Mouse (Mus musculus) adrenal gland, adult 2 months (tissue): Measurements from ENCODE around the gene Zdhhc20. TPM values are rescaled to one million over a fixed set of nuclear protein-coding genes. Genes with fewer than 3 reads are reported as not detected.
"Not testable (repeated sequence)": the region's sequence is repeated elsewhere in the genome, so short reads cannot be mapped to it uniquely, and the experiment has no call there.

Source experiments
- DNase-seq: peaks from one replicate; pipeline ENCODE4 v3.0.0; 2021
- polyA plus RNA-seq: library from polyadenylated mRNA; depleted of rRNA; stranded (reverse); fragments of >200 nt; gene quantifications from 2 replicates; pipeline ENCODE4 v1.2.3, GENCODE M21; 2012
- total RNA-seq, 2 experiments: library from RNA; stranded (reverse); gene quantifications; 2 replicates each; pipeline ENCODE4 v1.2.3; 2021

Gene Zdhhc20
- total and polyA plus RNA-seq, 3 experiments: 5.1 to 40.5 (median 36.5) TPM

- DNase-seq: no peak
Observed at GRCm38 (mm10) chr14:57892961-57893360, 2.9 kb upstream of the Zdhhc20 start.

- no peak for DNase-seq
Observed at GRCm38 (mm10) chr14:57889541-57890010, 500 bp downstream of the Zdhhc20 start.

GRCm38 (mm10) chr14:57887171-57887570 lies 2.9 kb downstream of the Zdhhc20 start:
- no peak for DNase-seq

DNA sequence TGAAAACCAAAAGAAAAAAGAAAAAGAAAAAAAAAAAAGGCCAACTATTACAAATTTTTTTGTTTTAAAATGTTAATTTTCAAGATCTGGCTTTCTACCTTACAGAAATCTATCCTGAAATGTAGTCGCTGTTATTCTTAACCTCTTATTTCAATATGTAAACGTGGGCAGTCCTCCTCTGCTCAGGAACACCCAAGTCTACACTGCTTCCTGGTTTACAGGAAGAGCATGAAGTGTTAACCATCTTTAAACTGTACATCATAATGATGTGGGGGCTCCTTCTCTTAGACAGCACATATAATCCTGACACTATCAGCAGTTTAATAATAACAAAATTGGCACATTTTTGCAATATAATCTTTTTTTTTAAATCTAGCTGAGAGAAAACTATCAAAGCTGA lies 4.0 kb downstream of the Zdhhc20 start:
- no peak for DNase-seq

DNA sequence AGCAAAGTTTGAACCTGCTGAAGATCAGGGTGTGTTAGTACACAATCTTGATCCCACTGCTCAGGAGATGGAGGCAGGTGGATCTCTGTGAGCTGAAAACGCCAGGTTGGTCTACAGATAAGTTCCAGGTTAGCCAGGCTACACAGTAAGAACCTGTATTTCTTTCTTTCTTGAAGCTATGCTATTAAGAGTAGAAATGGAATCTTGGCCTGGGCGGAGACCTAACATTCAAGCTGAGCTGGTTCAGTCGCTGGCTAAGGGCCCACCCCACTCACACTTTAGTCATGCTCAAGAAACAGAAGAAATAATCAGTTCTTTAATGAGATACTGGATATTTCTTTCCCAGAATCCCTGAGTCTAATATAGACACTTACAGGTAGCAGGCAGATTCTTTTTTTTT lies 6.7 kb downstream of the Zdhhc20 start:
- DNase-seq: peak; percentile 58

DNA sequence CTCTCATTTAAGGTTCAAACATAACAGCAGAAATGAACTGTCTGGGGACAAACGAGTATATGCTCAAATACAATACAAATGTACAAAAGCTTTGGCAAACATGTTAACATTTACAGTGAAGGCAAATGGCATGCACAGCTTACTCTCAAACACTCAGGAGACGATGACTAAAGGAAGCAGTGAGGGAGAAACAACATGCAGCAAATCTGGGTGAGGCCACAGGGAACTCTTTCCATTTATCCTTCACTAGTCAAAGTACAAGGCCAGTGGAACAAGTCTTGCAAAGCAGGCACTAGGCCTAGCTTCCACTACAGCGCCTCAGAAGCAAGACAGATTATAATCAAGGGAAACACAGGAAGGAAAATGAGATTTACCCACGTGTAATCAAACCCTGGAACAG lies 7.4 kb downstream of the Zdhhc20 start:
- DNase-seq: peak; percentile 55

GRCm38 (mm10) chr14:57881793-57882192 lies 8.3 kb downstream of the Zdhhc20 start:
- DNase-seq: peak; percentile 90

GRCm38 (mm10) chr14:57881074-57881473 lies 9.0 kb downstream of the Zdhhc20 start:
- no peak for DNase-seq

DNA sequence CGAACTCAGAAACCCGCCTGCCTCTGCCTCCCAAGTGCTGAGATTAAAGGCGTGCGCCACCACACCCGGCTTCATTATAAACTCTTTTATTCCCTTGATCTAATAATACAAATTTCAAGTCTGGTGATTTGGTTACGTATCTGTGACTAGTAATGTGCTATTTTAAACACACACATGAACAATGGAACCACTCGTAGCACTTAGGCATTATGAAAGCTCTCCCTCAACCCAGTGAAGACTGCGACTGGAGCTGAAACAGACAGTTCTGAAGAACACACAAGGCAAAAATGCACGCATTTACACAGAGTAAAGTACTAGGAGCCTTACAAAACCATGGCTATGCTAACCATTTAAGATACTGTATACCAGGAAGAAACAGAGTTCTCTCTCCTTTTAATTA lies 12.2 kb downstream of the Zdhhc20 start:
- no peak for DNase-seq

GRCm38 (mm10) chr14:57866676-57867276 lies 23.3 kb downstream of the Zdhhc20 start:
- no peak for DNase-seq

GRCm38 (mm10) chr14:57865256-57865655 lies 24.8 kb downstream of the Zdhhc20 start:
- DNase-seq: no peak

DNA sequence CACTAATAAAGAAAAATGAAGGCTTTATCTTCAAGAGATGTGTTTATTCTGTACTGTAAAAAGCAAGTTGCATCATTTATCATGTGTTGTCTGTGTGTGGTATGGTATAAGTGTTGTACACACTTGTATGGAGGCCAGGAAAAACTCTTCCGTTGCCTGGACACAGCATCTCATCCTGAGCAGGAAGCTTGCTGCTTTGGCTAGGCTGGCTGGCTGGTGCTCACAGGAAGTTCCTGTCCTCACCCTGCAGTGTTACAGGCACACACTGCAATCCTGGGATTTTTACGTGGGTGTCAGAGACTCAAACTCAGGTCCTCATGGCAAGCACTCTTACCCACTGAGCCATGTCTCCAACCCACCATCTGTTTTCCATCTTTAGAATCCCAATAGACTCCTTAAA lies 26.9 kb downstream of the Zdhhc20 start:
- no peak for DNase-seq

DNA sequence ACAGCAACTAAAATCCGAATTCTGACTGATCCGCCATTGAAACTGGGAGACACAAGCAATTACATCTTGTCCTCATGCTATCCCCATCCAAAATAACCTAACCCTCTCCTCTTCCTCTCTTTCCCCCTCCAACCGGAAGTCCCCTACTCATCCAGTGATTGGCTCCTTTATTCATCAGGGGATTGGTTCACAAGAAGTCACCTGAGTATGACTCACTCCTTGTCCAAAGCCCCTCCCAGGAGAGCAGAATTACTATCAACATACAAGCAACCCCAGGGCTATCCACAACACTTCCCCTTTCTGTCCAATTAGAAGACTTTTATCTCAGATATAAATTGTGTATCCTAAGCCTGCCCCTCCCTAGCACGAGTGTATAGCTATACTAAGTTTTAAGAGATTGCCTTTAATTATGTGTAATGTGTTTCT lies 28.1 kb downstream of the Zdhhc20 start:
- DNase-seq: no peak

- DNase-seq: no peak
Observed at GRCm38 (mm10) chr14:57859520-57859919, 30.6 kb downstream of the Zdhhc20 start.

DNA sequence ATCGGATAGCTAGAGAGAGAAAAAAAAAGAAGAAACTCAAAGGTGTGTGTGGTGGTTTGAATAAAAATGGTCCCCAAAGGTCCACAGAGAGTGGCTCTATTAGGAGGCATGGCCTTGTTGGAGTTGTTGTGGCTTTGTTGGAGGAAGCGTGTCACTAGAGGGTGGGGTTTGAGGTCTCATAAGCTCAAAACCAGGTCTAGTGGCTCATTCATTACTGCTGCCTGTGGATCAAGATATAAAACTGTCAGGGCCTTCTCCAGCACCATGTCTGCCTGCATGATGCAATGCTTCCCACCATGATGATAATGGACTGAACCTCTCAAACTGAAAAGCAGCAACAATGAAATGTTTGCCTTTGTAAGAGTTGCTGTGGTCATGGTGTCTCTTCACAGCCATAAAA lies 31.5 kb downstream of the Zdhhc20 start:
- DNase-seq: no peak

DNA sequence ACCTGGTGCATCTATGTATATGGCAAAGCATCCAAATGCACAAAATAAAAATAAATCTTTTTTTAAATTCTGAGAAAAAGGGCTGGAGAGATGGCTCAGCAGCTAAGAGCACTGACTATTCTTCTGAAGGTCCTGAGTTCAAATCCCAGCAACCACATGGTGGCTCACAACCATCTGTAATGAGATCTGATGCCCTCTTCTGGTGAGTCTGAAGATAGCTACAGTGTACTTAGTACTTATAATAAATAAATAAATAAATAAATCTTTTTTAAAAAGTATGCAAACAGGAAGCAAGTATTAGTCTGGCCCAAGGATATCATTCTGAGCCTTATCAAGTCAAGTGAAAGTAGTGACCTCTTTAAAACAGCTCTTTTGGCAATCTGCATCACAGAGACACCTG lies 34.0 kb downstream of the Zdhhc20 start:
- DNase-seq: not testable (repeated sequence)

- DNase-seq: no peak
Observed at GRCm38 (mm10) chr14:57852961-57853360, 37.1 kb downstream of the Zdhhc20 start.

DNA sequence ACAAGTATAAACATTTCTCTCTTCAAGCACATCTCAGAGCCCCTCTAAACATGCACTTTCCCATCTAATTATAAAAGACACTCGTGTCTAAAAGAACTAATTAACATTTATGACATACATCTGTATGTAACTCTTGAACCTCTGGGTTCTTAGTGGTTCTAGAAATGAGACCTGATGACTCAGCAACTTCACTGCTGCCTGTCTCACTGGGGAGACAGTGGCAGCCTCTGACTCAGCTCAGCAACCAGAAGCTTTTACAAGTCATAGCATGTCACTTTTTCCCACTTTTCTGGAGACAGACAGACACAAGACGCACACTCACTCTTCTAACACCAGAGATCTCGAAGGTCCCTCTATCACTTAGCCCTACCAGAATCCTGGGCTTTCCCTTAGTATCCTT lies 39.7 kb downstream of the Zdhhc20 start:
- DNase-seq: peak; percentile 49

DNA sequence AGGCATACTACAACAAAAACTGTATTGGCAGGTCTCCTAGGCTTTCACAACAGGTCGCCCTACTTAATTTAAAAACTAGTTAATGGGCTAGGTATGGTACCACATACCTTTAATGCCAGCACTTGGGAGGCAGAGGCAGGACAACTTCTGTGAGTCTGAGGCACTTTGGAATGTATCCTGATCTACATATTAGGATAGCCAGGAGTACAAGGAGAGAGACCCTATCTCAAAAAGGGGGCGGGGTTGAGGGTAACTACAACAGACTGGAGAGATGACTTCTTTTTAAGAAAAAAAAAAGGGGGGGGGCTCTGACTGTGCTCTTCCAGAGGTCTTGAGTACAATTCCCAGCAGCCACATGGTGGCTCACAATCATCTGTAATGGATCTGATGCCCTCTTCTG lies 41.4 kb downstream of the Zdhhc20 start:
- DNase-seq: no peak

- DNase-seq: not testable (repeated sequence)
Observed at GRCm38 (mm10) chr14:57848061-57848460, 42.0 kb downstream of the Zdhhc20 start.

DNA sequence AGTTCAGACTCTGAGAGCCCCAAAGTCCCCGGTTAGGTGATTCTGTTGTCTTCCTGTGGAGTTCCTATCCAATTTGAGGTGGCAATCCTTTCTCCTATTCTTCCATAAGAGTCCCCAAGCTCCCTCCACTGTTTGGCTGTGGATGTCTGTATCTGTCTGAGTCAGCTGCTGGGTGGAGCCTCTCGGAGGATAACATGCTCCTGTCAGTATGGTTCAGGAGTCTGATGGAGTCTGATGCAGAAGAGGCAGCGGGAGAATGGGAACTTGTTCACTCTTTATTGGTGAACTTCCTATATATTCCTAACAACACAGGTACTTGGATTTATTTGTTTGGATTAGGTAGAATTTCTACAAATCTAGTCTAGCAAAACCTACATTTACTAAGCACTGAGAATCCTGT lies 45.5 kb downstream of the Zdhhc20 start:
- no peak for DNase-seq

GRCm38 (mm10) chr14:57835157-57835556 lies 54.9 kb downstream of the Zdhhc20 start:
- DNase-seq: no peak

- no peak for DNase-seq
Observed at GRCm38 (mm10) chr14:57833526-57833925, 56.5 kb downstream of the Zdhhc20 start.

GRCm38 (mm10) chr14:57827284-57827683 lies 62.8 kb downstream of the Zdhhc20 start:
- no peak for DNase-seq
